Mouse (Mus musculus) liver, adult 10 weeks (tissue): ENCODE results near the gene Rab17. TPM values are rescaled to one million over a fixed set of nuclear protein-coding genes. Genes with fewer than 3 reads are reported as not detected.

Experiments used
- polyA plus RNA-seq: library from polyadenylated mRNA; stranded (reverse); fragments of 350-450 nt; fragmentation: Illumina TruSeq; extraction: RNeasy Lipid Tissue Mini Kit (QIAGEN cat#74804); gene quantifications from one replicate; pipeline ENCODE4 v1.2.3, GENCODE M21; 2014; ENCODE audit warnings: low read depth, low replicate concordance

Rab17 gene
- polyA plus RNA-seq: 4.4 TPM

GRCm38 (mm10) chr1:90969347-90969784, at the start of gene Rab17:
Rab17 (minus strand) TSS chr1:90969661.

GRCm38 (mm10) chr1:90998268-90998890, 28.9 kb upstream of the Rab17 start, which contains the start of gene Lrrfip1:
Lrrfip1 (plus strand) TSS chr1:90998737.

GRCm38 (mm10) chr1:90952808-90953207, 16.7 kb downstream of the Rab17 start, which contains the start of gene Prlh:
Prlh (plus strand) TSS chr1:90953108.

GRCm38 (mm10) chr1:90914948-90915569, 54.4 kb downstream of the Rab17 start, which contains the start of gene Mlph:
Mlph (plus strand) TSS chr1:90915085.

Other genes with a start within 250 kb of the Rab17 start
- gene Col6a3, start 125.7 kb downstream of the Rab17 start, polyA plus RNA-seq: 4.6 TPM
- 0.26 TPM for gene Mlph, start 54.6 kb downstream of the Rab17 start, polyA plus RNA-seq
- gene Prlh, start 16.6 kb downstream of the Rab17 start, polyA plus RNA-seq: not detected
- gene Lrrfip1, start 29.1 kb upstream of the Rab17 start, polyA plus RNA-seq: 20.5 TPM
- gene Rbm44, start 175.4 kb upstream of the Rab17 start, polyA plus RNA-seq: not detected
- gene Ramp1, start 210.2 kb upstream of the Rab17 start, polyA plus RNA-seq: 0.48 TPM